Mouse (Mus musculus) limb, embryonic 13.5 days (tissue): Measurements from ENCODE around the gene Shoc2. TPM values are rescaled to one million over a fixed set of nuclear protein-coding genes. Genes with fewer than 3 reads are reported as not detected.

Source experiments
- ATAC-seq: fragments of 200-750 bp; cut with Nextera tagmentation; 2 replicates; pipeline ENCODE4 v1.8.0; 2017; ENCODE audit warnings: low read depth, moderate number of reproducible peaks, moderate TSS enrichment; ENCODE audit not compliant: low FRiP score
- H3K27ac ChIP-seq: fragments of 300-500 bp; sonication (generic); 2 replicates; pipeline ENCODE4 v1.5.1; 2015; ENCODE audit warnings: inconsistent platforms, mild to moderate bottlenecking, moderate library complexity
- H3K27me3 ChIP-seq: fragments of 300-500 bp; sonication (generic); 2 replicates; pipeline ENCODE4 v1.6.1; 2015; ENCODE audit warnings: mild to moderate bottlenecking, inconsistent platforms
- H3K36me3 ChIP-seq: fragments of 300-500 bp; sonication (generic); 2 replicates; pipeline ENCODE4 v1.6.1; 2015; ENCODE audit warnings: inconsistent platforms, mild to moderate bottlenecking, moderate library complexity
- H3K4me1 ChIP-seq: fragments of 300-500 bp; sonication (generic); 2 replicates; pipeline ENCODE4 v1.6.1; 2015; ENCODE audit warnings: inconsistent platforms
- H3K4me2 ChIP-seq: fragments of 300-500 bp; sonication (generic); replicated peaks from 2 replicates; pipeline ENCODE4 v1.6.1; 2015; ENCODE audit warnings: inconsistent platforms, mild to moderate bottlenecking, moderate library complexity
- H3K4me3 ChIP-seq: fragments of 300-500 bp; sonication (generic); 2 replicates; pipeline ENCODE4 v1.5.1; 2015; ENCODE audit warnings: moderate library complexity, mild to moderate bottlenecking, inconsistent platforms
- H3K9ac ChIP-seq: fragments of 300-500 bp; sonication (generic); 2 replicates; pipeline ENCODE4 v1.6.1; 2015; ENCODE audit warnings: mild to moderate bottlenecking, inconsistent platforms
- H3K9me3 ChIP-seq: fragments of 300-500 bp; sonication (generic); 2 replicates; pipeline ENCODE4 v1.6.1; 2016; ENCODE audit warnings: inconsistent platforms
- WGBS: fragments of 180-500 bp; shearing (Covaris S2); methylation state at CpG from one replicate; pipeline ENCODE4 v1.1.7; 2015; 5-methylcytosine and 5-hydroxymethylcytosine counted together
- polyA plus RNA-seq: library from polyadenylated mRNA; unstranded; fragments of >200 nt; fragmentation: Nextera tagmentation; extraction: Ambion mirVana; gene quantifications from 2 replicates; pipeline ENCODE4 v1.2.1, GENCODE M21; 2015

Shoc2 gene
- polyA plus RNA-seq, 1 experiment from 2014 or later = 46.6 TPM

GRCm38 (mm10) chr19:54044507-54045371, 100.6 kb downstream of the Shoc2 start:
- H3K27ac ChIP-seq = no peak overlapping the region
- H3K4me2 ChIP-seq = peak overlapping the region; percentile 100
- peaks cover 66% of the 10 kb centered on the region for H3K27me3 ChIP-seq
- ATAC-seq = peak; percentile 81
- under 1% methylated on average over 59 of the region's 59 CpGs for WGBS
- H3K9me3 ChIP-seq = no peaks in the 10 kb centered on the region
- no peaks in the 10 kb centered on the region for H3K36me3 ChIP-seq
- H3K9ac ChIP-seq = peak overlapping the region; percentile 66
- peak overlapping the region; percentile 59 for H3K4me3 ChIP-seq
- peaks cover 40% of the 10 kb centered on the region for H3K4me1 ChIP-seq

GRCm38 (mm10) chr19:54045412-54045811, 101.3 kb downstream of the Shoc2 start:
- Histone ChIP-seq H3K4me3 (peak overlapping the region; percentile 59), H3K4me1 (peaks cover 40% of the 10 kb centered on the region), H3K27ac (no peak overlapping the region), H3K4me2 (peak overlapping the region; percentile 100), H3K9me3 (no peaks in the 10 kb centered on the region), H3K36me3 (no peaks in the 10 kb centered on the region), H3K9ac (peak overlapping the region; percentile 66), H3K27me3 (peaks cover 71% of the 10 kb centered on the region)
- ATAC-seq = peak; percentile 12
- under 1% methylated on average over 23 of the region's 29 CpGs for WGBS

- 6% methylated on average over 54 of the region's 55 CpGs for WGBS
- no peak for ATAC-seq
- H3K9ac ChIP-seq = peak overlapping the region; percentile 55; the same call in 1 of the 2 replicates
Measured at GRCm38 (mm10) chr19:54045931-54046683, 102.0 kb downstream of the Shoc2 start.

GRCm38 (mm10) chr19:54046684-54047070, 102.6 kb downstream of the Shoc2 start:
- Histone ChIP-seq H3K27me3 (peaks cover 84% of the 10 kb centered on the region), H3K4me3 (peak overlapping the region; percentile 59), H3K27ac (no peak overlapping the region), H3K36me3 (no peaks in the 10 kb centered on the region), H3K4me1 (peaks cover 40% of the 10 kb centered on the region), H3K9me3 (no peaks in the 10 kb centered on the region), H3K4me2 (peak overlapping the region; percentile 100), H3K9ac (peak overlapping the region; percentile 55)
- no peak for ATAC-seq
- under 1% methylated on average over 46 of the region's 46 CpGs for WGBS

More at GRCm38 (mm10) chr19:54045931-54046683, 102.0 kb downstream of the Shoc2 start:
- Histone ChIP-seq H3K27me3 (peaks cover 78% of the 10 kb centered on the region), H3K36me3 (no peaks in the 10 kb centered on the region), H3K27ac (no peak overlapping the region), H3K4me3 (peak overlapping the region; percentile 59), H3K4me1 (peaks cover 40% of the 10 kb centered on the region), H3K9me3 (no peaks in the 10 kb centered on the region), H3K4me2 (peak overlapping the region; percentile 100)

- no peak for ATAC-seq
- Histone ChIP-seq H3K4me1 (peaks cover 40% of the 10 kb centered on the region), H3K36me3 (no peaks in the 10 kb centered on the region), H3K9ac (peak overlapping the region; percentile 55), H3K27me3 (peaks cover 86% of the 10 kb centered on the region), H3K4me3 (peak overlapping the region; percentile 59), H3K27ac (no peak overlapping the region), H3K4me2 (peak overlapping the region; percentile 100), H3K9me3 (no peaks in the 10 kb centered on the region)
- WGBS = 2% methylated on average over 27 of the region's 27 CpGs
Measured at GRCm38 (mm10) chr19:54047386-54048050, 103.4 kb downstream of the Shoc2 start.

- H3K27me3 ChIP-seq = peaks cover 89% of the 10 kb centered on the region
- 4% methylated on average over 13 of the region's 13 CpGs for WGBS
Measured at GRCm38 (mm10) chr19:54048161-54048885, 104.2 kb downstream of the Shoc2 start.

GRCm38 (mm10) chr19:54051651-54052050, 107.5 kb downstream of the Shoc2 start:
- no peaks in the 10 kb centered on the region for H3K9me3 ChIP-seq
- H3K9ac ChIP-seq = no peak overlapping the region
- WGBS = 74% methylated on average over 4 of the region's 4 CpGs
- no peaks in the 10 kb centered on the region for H3K36me3 ChIP-seq
- H3K27ac ChIP-seq = no peak overlapping the region
- no peak for ATAC-seq
- peaks cover 20% of the 10 kb centered on the region for H3K4me1 ChIP-seq
- H3K4me2 ChIP-seq = no peak overlapping the region
- peaks cover 65% of the 10 kb centered on the region for H3K27me3 ChIP-seq
- H3K4me3 ChIP-seq = no peak overlapping the region

More at GRCm38 (mm10) chr19:54048161-54048885, 104.2 kb downstream of the Shoc2 start:
- Histone ChIP-seq H3K4me2 (peak overlapping the region; percentile 100), H3K9me3 (no peaks in the 10 kb centered on the region), H3K4me1 (peaks cover 40% of the 10 kb centered on the region), H3K9ac (no peak overlapping the region), H3K36me3 (no peaks in the 10 kb centered on the region), H3K27ac (no peak overlapping the region), H3K4me3 (no peak overlapping the region)
- no peak for ATAC-seq

GRCm38 (mm10) chr19:54055845-54056244, 111.7 kb downstream of the Shoc2 start:
- 72% methylated on average over 5 of the region's 5 CpGs for WGBS
- no peak overlapping the region for H3K4me2 ChIP-seq
- peaks cover 26% of the 10 kb centered on the region for H3K27me3 ChIP-seq
- ATAC-seq = no peak
- no peaks in the 10 kb centered on the region for H3K36me3 ChIP-seq
- no peaks in the 10 kb centered on the region for H3K9me3 ChIP-seq
- no peaks in the 10 kb centered on the region for H3K4me1 ChIP-seq
- H3K27ac ChIP-seq = no peak overlapping the region
- H3K4me3 ChIP-seq = no peak overlapping the region
- no peak overlapping the region for H3K9ac ChIP-seq

GRCm38 (mm10) chr19:54068447-54068846, 124.3 kb downstream of the Shoc2 start:
- Histone ChIP-seq H3K4me3 (no peak overlapping the region), H3K9ac (no peak overlapping the region)
- WGBS = 80% methylated on average over 7 of the region's 7 CpGs

GRCm38 (mm10) chr19:54070521-54070920, 126.4 kb downstream of the Shoc2 start:
- Histone ChIP-seq H3K4me2 (no peak overlapping the region), H3K9me3 (no peaks in the 10 kb centered on the region), H3K9ac (no peak overlapping the region), H3K4me1 (no peaks in the 10 kb centered on the region), H3K36me3 (no peaks in the 10 kb centered on the region), H3K27ac (no peak overlapping the region), H3K27me3 (no peaks in the 10 kb centered on the region), H3K4me3 (no peak overlapping the region)
- WGBS = 68% methylated on average over 5 of the region's 5 CpGs
- no peak for ATAC-seq

More at GRCm38 (mm10) chr19:54068447-54068846, 124.3 kb downstream of the Shoc2 start:
- H3K4me2 ChIP-seq = no peak overlapping the region
- no peaks in the 10 kb centered on the region for H3K9me3 ChIP-seq
- H3K36me3 ChIP-seq = no peaks in the 10 kb centered on the region
- H3K27ac ChIP-seq = no peak overlapping the region
- ATAC-seq = no peak
- H3K27me3 ChIP-seq = no peaks in the 10 kb centered on the region
- no peaks in the 10 kb centered on the region for H3K4me1 ChIP-seq

GRCm38 (mm10) chr19:54072233-54072800, 128.2 kb downstream of the Shoc2 start:
- Histone ChIP-seq H3K36me3 (no peaks in the 10 kb centered on the region), H3K4me3 (no peak overlapping the region), H3K4me2 (no peak overlapping the region), H3K9me3 (no peaks in the 10 kb centered on the region), H3K9ac (no peak overlapping the region), H3K4me1 (no peaks in the 10 kb centered on the region), H3K27ac (no peak overlapping the region), H3K27me3 (no peaks in the 10 kb centered on the region)
- WGBS = 74% methylated on average over 5 of the region's 5 CpGs
- ATAC-seq = no peak
